Mouse (Mus musculus) brain, embryonic 18.5 days (tissue): Measurements from ENCODE around the gene C1qtnf1.

Experiments
- DNase-seq: peaks from one replicate; pipeline ENCODE4 v3.0.0-alpha.2; 2012; ENCODE audit warnings: low read depth, low spot score

The C1qtnf1 gene

DNA sequence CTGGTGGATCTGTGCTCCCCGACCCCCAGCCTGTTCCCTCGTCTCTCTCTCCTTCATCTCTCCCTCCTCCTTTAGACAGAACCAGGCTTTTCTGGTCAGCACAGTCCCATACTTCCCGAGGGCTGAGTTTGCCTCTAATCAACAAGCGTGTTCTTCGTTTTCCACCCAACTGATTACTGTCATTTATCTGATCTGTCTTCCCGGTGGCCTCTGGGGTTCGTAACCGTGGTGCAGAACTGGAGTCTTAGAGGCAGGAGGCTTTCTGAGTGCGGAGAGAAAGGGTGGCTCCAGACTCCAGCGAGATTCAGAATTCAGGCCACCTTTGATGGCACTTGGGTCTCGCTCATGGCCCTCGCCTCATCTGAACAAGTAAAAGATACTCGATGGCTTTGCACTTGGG, 6.1 kb downstream of the C1qtnf1 start:
- DNase-seq, result no peak

DNA sequence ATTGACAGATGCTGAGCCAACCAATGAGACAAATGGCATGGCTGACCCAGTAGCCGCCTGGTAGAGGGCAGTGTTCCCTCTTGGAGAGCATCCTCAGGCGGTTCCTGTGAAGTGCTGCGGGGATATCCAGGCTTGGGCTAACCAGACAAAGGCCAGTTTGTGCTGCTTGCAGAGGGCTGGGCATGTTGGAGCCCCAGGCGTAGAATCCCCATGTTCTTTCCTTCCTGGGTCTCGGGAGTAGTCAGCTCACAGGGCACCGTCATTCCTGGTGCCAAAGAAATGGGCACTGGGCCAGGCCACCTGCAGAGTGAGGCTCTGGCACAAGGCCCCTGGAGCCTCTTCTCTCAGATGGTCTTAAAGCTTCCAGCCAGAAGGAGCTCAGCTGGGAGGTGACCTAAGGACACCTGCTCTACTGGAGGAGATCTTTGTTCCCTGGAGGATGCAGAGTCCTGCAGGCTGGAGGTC, 8.5 kb downstream of the C1qtnf1 start:
- no peak for DNase-seq

DNA sequence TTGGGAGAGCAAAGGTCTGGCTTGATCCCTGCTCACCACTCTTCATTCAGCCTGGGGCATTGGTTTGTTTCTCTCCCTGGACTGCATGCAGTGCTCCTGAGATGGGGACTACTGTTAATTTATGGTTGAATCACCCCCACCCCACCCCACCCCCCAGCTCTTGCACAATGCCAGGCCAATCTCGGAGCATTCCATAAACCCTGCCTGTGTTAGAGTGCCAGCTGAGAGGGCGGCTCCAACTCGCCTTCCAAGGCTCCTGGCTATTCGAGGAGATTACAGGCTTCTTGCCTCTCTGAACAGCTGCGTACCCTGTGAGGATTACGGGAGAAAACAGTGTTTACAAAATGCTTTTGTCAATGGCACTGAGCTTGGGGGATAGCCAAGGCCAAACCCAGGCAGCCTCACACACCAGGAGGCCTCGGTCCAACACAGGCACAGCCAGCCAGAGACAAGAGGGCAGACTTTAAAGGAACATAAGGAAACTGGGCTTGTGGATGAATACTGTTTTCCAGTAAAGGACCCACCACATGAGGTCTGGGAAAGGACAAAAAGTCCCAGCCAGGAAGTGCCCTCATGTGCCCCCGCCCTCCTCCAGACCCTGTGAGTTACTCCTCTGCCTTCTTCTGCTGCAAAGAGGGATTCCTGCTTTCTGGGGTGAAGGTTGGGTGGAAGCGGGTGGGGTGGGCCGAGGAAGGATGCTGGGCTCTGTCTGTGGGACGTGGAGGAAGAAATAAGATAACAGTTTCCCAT, 10.8 kb downstream of the C1qtnf1 start:
- DNase-seq, result no peak

DNA sequence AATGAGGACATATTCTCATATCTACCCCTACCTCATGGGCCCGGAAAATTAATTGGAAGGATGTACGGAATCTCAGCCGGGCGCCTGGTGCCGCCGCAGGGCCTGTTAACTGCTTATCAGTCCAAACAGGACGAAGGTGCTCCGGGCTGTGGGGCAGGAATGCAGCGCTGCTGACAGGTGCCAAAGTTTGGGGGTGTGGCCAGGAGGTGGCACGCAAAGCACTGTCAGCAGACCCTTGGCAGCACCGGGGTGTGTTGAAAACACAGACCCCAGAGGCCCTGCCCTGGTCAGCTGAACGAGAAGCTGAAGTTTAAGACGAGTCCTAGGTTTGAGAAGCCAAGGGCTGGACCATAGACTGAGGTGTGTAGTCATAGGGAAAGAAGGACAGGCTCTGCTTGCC, 14.7 kb downstream of the C1qtnf1 start:
- no peak for DNase-seq

DNA sequence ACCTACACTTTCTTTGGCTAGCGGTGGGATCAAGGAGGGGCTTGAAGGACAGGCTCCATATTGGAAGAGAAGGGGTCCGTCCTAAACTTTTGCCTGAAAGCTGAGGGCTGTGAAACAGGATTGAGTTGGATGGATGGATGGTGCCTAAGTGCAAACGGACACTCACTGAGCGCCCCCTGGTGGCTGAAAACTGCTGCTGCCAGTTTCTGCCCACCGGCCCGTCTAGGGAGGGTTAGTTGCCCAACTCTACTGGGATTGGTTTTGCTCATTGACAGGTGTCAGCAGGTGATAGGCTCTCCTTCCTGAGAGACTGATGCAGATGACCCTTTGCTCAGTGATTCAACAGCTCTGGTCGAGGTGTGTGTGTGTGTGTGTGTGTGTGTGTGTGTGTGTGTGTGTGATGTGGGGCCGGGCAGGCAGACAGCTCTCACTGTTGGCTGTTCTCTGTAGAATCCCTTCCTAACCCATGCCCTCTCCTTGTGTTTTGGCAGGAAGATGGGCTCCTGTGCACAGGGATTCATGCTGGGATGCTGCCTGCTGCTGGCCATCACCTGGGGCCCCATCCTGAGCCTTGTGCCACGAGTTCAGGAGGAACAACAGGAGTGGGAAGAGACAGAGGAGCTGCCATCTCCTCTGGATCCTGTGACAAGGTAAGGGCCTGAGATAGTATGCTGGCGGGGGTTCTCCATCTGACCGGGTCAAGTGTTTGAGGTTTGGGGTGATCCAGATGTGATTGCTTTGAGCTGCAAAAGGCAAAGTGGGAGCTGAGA, 15.4 kb downstream of the C1qtnf1 start:
- no peak for DNase-seq

DNA sequence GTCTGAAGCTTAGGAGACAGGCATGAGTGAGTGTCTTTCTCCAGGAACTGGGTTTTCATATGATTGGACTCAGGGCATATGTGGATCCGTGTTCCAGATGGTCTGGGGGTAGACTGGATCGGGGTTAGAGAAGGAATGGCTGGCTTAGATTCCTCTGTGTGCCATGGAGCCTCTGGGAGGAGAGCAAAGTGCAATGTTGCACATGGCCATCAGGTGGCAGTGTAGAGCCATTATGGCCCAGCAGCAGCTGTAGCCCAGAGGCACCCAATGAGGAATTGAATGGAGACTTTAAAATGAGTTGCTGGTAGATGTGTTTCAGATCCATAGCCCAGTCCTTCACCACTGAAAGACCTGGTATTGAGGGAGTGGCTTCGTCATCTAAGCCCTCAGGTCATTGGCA, 17.8 kb downstream of the C1qtnf1 start:
- no peak for DNase-seq

DNA sequence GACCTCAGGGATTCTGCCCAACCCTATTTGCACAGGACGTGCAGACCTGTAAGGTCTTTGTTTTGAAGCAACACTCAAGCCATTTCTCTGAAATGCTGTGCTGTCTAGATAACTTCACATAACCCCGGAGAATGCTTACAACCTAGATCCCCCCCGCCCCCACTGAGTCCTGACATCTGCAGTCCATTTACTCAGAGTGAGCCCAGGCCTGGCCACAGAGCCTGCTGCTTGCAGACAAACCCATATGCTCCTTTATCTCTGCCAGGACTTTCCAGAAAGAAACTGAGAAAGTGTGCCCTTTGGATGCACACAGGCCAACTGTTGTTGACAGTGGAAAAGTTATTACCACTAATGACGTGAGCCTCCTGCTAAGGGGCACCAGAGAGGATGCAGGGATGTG, 19.3 kb downstream of the C1qtnf1 start:
- DNase-seq, result no peak

DNA sequence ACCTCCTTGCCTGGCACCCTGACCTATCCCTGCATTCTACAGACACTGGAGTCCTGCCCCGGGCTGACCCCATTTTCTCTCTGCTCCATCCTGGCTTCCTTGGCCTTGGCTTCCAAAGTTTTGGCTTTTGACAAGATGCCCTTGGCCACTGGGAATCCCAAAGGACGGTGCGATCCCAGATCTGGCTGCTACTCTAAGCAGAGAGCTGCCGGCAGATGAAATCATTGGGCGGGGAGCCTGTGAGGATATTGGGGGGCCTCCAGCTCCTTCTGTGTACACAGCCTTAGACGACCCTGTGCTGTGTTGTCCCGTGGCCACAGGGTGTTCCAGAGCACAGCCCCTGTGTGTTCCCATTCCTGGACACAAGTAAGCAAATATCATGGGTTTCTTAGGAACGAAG, 20.4 kb downstream of the C1qtnf1 start:
- DNase-seq, result no peak

DNA sequence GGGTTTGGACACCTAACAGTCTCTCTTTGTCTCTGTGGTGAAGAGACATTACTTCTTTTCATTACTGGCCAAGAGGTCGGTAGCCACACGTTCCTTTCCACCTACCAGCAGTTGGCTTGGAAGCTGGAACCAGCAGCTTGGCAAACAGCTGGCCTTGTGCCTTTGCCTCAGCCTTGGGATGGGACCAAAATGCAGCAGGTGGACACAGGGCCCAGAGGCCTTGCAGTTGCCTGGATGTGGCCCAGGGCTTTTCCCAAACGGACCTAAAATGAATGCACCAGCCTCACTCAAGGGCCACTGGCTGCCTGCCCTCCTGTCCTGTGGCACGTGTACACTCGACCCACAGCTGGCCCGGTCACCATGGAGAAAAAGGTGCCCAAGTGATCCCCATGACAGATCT, 23.2 kb downstream of the C1qtnf1 start:
- DNase-seq, result no peak

DNA sequence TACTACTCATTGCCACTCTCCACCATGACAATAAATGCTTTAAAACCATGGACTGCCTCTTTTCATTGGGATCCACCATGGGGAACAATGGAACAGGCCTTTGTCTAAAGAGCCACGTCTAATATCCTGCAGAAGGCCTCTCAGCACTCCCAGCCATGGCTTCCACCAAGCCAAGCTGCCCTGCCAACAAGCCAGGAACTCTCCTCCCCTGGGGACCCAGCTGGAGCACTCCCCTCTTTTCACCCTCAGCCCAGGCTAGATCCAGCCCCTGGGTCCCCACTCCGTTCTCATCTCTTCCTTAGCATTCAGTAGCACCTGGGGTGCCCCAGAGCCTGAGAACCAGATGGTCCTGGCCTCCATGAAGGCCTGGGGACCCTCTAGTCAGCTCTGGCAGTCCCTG, 25.0 kb downstream of the C1qtnf1 start:
- no peak for DNase-seq

DNA sequence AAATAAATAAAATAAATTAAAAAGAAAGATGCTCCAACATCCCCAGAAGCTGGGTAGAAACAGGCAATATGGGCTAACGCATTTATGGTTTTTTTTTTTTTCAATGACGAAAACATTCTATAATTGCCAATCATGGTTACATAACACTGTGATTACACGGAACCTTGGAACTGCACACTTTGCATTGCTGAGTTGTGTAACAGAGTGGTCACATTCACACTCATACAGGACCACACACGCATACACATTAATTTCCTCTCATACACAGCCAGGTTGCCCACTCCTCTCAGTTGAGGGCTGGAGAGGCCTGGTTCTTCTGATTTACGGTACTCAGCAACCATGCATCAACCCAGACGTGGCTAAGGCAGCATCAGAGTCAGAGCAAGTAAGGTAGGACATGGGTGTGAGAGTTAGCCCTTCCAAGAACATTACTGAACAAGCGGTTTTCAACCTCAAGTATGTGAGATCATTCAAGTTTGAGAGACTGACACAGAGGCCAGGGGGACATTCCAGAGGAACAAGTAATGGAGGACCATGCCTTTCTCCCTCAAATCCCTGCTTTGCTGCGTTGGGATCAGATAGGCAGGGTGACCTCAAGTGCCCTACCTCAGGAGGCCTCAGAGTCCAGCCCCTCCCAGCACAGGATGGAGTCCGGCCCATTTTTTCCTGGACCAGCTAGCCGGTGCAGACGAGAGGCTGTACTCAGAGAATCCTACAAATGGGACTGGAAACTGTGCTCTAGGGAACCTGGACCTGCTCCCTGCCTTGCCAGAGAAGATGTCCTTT, 26.1 kb downstream of the C1qtnf1 start:
- no peak for DNase-seq

DNA sequence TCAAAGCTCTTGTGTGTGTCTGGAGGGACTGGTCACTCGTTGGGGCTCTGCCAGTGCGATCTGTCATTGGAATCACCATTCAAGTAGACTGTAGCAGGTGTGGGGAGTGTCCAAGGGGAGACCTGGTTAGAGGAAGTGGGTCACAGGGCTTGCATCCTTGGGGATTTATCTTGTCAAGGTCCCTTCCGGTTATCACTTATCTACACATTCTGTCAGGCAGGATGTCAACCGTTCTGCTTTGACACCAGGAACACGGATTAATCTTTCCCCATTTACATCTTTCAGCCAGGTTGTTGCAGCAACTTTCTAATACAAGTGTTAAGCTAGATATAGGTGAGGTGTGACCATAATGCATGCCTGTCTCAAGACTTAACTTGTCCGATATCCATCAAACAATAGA, 27.8 kb downstream of the C1qtnf1 start:
- no peak for DNase-seq

DNA sequence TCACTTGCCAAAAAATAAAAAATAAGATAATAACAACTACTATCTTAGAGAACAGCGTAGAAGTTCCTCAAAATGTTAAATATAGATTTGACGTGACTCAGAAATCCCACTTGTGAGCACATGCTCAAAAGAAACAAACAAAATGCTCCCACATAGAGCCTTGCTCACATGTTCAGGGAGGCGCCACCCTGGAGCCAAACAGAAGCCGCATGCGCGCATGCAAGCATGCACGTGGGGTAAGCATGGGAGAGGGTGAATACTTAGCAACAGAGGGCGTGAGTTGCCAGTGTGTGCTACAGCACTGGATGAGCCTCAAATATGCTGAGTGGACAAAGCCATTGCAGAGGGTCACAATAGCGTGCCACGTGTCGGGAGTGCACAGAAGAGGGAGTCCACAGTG, 28.9 kb downstream of the C1qtnf1 start:
- DNase-seq, result no peak

DNA sequence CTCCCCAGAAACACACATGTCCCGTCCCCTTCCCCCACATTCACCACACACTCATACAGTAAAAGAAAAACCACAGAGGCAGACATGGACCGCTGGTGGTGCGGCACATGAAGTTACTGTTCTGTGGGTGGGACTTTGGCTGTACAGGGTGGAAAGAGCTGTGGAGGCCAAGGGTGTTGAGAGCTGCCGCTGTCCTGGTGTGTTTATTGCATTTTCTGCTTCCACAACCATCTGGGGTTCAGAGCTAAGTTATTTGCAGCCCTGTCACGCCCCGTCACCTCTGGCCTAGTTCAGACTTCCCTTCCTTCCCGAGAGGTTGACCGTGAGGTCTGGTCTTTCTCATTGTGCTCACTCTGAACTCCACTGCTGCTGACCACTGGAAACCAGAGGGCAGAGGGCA, 31.0 kb downstream of the C1qtnf1 start:
- DNase-seq, result no peak

DNA sequence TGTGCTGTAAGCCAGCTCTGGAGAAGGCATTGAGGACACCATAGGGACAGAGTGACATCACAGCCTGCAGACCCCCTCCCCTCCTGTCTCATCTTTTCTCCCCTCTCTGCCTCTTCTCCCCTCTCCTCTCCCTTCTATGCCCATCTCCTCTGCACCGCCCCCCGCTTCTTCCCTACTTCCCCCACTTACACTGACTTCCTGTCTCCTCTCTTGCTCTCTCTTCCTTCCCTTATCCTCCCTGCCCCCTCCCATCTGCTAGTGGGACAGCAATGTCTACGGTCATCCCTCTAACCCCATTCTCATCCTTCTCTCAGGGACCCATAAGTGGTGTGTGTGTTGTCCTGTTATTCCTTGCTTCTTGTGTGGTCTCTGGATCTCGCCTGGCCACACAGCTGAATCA, 31.5 kb downstream of the C1qtnf1 start:
- DNase-seq, result no peak

DNA sequence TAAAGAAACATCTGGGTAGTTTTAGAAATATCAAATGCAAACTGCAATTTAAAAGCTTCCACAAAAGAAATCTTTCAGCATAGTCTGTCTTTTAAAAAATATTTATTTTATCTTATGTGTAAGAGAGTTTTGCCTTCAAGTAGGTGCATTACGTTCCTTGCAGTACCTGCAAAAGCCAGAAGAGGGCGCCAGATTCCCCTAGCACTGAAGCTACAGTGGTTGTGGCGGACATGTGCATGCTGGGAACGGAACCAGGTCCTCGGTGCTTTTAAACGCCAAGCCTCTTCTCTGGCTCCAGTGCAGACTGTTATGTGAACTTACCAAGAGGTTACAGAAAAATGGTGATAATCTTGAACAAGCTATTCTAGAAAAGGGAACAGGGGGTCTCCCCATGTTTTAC, 32.3 kb downstream of the C1qtnf1 start:
- DNase-seq, result no peak

DNA sequence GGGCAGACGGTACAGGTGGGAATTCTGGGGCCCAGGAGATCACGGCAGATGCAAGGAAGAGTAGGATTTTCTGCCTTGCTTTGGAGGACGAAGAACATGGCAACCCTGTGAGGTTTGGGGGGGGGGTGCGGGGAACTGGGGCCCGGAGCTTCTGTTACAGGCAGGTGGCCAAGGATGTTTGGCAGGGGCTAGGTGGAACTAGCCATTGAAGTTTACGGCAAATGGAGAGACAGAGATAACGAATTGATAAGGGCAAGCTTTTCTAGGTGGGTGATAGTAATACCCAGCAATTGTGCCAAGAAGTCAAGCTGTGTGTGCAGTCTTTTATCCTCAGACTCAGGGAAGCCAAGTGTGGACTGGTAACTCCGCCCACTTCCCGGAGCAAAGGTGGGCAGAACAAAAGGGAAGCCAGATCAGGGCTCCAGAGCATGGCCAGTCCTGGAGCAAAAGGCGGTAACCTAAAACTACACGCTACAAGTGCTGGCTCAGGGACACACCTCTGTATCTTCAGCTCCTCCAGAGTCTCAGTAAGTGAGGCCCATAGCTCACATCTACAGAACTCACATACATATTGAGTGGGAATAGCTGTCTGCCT, 39.5 kb downstream of the C1qtnf1 start:
- no peak for DNase-seq

DNA sequence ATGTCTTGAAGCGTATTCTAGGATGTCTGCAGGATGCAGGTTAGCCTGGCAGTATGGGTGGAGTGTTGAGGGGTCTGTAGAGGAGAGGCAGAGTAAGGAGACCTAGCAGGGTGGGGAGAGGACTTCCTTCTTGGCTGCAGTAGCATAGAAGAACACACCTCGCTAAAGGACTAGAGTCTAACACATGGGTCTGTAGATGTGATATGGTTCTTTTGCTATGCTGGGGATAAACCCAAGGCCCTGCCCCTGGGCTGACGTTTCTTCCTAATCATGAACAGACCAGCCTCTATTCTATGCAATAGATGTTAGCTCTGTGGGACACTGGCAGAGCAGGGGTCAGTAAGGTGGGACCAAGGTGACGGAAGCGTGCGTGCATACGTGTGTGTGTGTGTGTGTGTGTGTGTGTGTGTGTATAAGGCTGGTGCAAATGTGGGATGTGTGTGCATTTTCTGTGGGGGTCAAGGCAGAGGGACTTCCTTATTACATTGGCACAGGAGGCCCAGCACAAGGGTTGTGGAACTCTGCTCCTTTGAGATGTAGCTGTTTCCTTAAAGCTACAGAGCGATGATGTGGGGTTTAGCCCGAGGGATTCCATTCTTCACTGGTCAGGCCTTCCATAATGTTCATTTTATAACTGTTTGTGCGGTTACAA, 41.6 kb downstream of the C1qtnf1 start:
- DNase-seq, result no peak

DNA sequence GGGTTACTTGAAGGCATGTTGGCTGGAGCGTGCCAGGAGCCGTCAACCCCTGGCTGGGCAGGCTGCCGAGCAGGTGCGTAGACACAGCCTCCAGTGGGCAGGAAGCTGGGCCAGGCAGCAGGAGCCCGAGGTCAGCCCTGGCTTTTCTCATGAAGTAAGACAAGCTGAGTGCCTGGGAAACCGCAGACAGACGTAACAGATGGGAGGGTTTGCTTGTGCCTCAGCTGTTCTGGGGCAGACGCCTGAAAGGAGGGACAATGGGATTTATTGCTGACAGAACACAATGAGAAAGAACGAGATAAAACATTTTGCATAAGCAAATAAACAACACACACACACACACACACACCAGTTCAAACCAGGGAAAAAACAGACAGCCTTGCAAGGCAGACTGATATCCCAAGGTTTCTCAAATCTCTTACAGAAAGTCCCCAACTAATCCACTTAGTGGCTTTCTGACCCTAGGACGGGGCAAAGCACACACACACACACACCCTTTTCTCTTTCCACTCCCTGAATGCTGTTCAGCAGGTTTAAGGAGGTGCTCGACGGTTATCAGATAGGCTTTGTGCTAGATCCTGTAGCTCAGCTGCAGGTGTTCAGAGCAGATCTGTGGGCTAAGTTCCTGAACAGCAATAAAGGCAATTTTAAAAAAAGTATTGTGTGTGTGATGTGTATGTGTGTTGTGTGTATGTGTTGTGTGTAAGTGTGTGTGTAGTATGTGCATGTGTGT, 42.4 kb downstream of the C1qtnf1 start:
- DNase-seq, result no peak

DNA sequence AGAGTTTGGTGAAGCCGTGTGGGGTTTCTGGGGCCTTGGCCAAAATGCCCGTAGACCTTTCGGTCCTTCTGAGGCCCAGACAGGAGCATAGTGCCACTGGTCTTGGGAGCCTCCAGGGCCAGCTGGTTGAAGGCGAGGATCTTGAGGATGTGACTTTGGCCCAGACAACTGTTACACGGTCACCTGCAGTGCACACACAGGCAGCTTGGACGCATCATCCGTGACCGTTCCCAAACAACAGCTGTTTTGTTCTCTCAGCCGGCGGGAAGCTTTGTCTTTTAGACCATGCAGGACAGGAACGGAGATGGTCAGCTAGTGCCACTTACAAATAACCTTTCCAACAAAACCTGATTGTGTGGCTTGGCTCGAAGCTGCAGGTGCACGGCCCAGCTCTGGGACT, 43.7 kb downstream of the C1qtnf1 start:
- no peak for DNase-seq

DNA sequence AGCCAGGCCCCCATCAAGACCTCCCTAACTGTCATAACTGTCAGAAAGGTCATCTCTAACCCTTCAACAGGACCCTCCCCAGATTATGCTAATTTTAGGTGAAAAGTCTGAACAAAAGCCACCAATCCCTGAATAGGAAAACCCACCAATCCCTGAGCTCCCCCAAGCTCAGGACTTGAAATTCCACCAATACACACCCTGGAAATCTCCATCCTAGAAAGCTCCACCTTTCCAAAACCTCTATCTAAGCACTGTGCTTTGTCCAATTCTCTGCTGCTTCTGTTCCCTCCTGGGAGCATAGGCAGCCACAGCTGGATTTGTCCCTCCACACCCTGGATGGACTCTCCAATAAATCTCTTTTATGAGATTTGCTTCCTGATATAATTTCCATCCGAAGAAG, 45.2 kb downstream of the C1qtnf1 start:
- no peak for DNase-seq
